In genomic region chr8:120507290-120507689, GRCm38 (mm10) we compare ENCODE assay signal across 27 mouse cellular contexts.
DNase-seq lines count a peak whose midpoint lies in the region; ATAC-seq and TF ChIP-seq lines count a peak whose summit lies in the region.
"Had no signal": no experiment of that assay in that cellular context is flagged by ENCODE, and none has a peak within 500 bp of the region (broad histone marks: within the 10 kb centered on the region; RNA-seq: fewer than 3 reads in every experiment).

No protein-coding gene starts in this region.

- H3K9me3 ChIP-seq in heart, embryonic 10.5 days: no peaks in the 10 kb centered on the region
- no peaks in the 10 kb centered on the region for H3K9me3 ChIP-seq in liver, embryonic 11.5 days (ENCODE audit: control insufficient read depth, low read length)
- no peaks in the 10 kb centered on the region for H3K9me3 ChIP-seq in midbrain, embryonic 12.5 days
- H3K9me3 ChIP-seq in midbrain, postnatal 0 days (ENCODE audit: low read length): no peaks in the 10 kb centered on the region
- H3K9me3 ChIP-seq: embryonic facial prominence, embryonic 12.5 days; heart, embryonic 15.5 days; hindbrain, embryonic 15.5 days; limb, embryonic 12.5 days; liver, embryonic 12.5 days had no signal

- 85% methylated on average over 9 of the region's 9 CpGs for WGBS in heart, embryonic 10.5 days
- 97% methylated on average over 9 of the region's 9 CpGs for WGBS in heart, adult 2 months
- WGBS in liver, embryonic 11.5 days: 88% methylated on average over 9 of the region's 9 CpGs
- WGBS in midbrain, embryonic 12.5 days: 91% methylated on average over 9 of the region's 9 CpGs
- 88% methylated on average over 9 of the region's 9 CpGs for WGBS in midbrain, postnatal 0 days

- 0 out of 2 replicates have a peak overlapping the region, but pooled peaks have one; percentile 18 for H3K27ac ChIP-seq in heart, embryonic 10.5 days
- H3K27ac ChIP-seq in heart, adult 2 months: no peak overlapping the region
- H3K27ac ChIP-seq in liver, embryonic 11.5 days (ENCODE audit: low read depth, low read length): 0 out of 2 replicates have a peak overlapping the region, but pooled peaks have one; percentile 6
- H3K27ac ChIP-seq in midbrain, embryonic 12.5 days (replicated peaks): 0 out of 2 replicates have a peak overlapping the region, but pooled peaks have one; percentile 32
- H3K27ac ChIP-seq in midbrain, postnatal 0 days (ENCODE audit: low read depth, low read length): no peak overlapping the region
- H3K27ac ChIP-seq: embryonic facial prominence, embryonic 12.5 days; heart, embryonic 15.5 days; hindbrain, embryonic 15.5 days; layer of hippocampus, adult 2 months; left cerebral cortex, adult 2 months; limb, embryonic 12.5 days; liver, embryonic 12.5 days; macrophage had no signal

- H3K36me3 ChIP-seq in heart, embryonic 10.5 days: no peaks in the 10 kb centered on the region; the same call in 1 of the 2 replicates
- no peaks in the 10 kb centered on the region for H3K36me3 ChIP-seq in heart, adult 2 months (ENCODE audit: control insufficient read depth, insufficient read depth, low read length)
- H3K36me3 ChIP-seq in liver, embryonic 11.5 days (ENCODE audit: control insufficient read depth, insufficient read depth, low read length): no peaks in the 10 kb centered on the region
- H3K36me3 ChIP-seq in midbrain, embryonic 12.5 days: no peaks in the 10 kb centered on the region
- no peaks in the 10 kb centered on the region for H3K36me3 ChIP-seq in midbrain, postnatal 0 days (ENCODE audit: insufficient read depth, low read length)
- H3K36me3 ChIP-seq: embryonic facial prominence, embryonic 12.5 days; heart, embryonic 15.5 days; hindbrain, embryonic 15.5 days; limb, embryonic 12.5 days had no signal

- no peak for TF ChIP-seq CTCF in heart, adult 2 months (IDR thresholded peaks at IDR 0.05)
- TF ChIP-seq CTCF in midbrain, postnatal 0 days (IDR thresholded peaks at IDR 0.05): no peak

- no peaks in the 10 kb centered on the region for H3K27me3 ChIP-seq in heart, embryonic 10.5 days (ENCODE audit: insufficient read depth, poor library complexity, severe bottlenecking)
- no peaks in the 10 kb centered on the region for H3K27me3 ChIP-seq in heart, adult 2 months (ENCODE audit: control insufficient read depth, insufficient read depth, low read length)
- no peaks in the 10 kb centered on the region for H3K27me3 ChIP-seq in liver, embryonic 11.5 days (replicated peaks; ENCODE audit: control insufficient read depth, insufficient read depth, low read length)
- peaks cover 50% of the 10 kb centered on the region for H3K27me3 ChIP-seq in midbrain, embryonic 12.5 days
- H3K27me3 ChIP-seq in midbrain, postnatal 0 days (ENCODE audit: insufficient read depth, low read length): no peaks in the 10 kb centered on the region
- H3K27me3 ChIP-seq: embryonic facial prominence, embryonic 12.5 days; heart, embryonic 15.5 days; hindbrain, embryonic 15.5 days; liver, embryonic 12.5 days had no signal

- DNase-seq in heart, embryonic 10.5 days (ENCODE audit: low spot score): no peak
- no peak for DNase-seq in heart, adult 2 months
- DNase-seq in liver, embryonic 11.5 days (ENCODE audit: low spot score): no peak
- DNase-seq in liver: no peak
- no peak for DNase-seq in midbrain, postnatal 0 days (ENCODE audit: low spot score)
- no peak for DNase-seq in gastrocnemius, adult 18-20 months (ENCODE audit: low spot score)
- DNase-seq: adrenal gland, postnatal 25 days; cerebellum, adult 11-12 months; embryo, embryonic 11 days; gastrocnemius, postnatal 14 days; heart, postnatal 36 days; kidney, adult 2 months; kidney, postnatal 36 days; lung, adult 2 months; lung, postnatal 10 days; right cerebral cortex, adult 18-20 months had no signal

- no peak overlapping the region for H3K9ac ChIP-seq in heart, adult 2 months (ENCODE audit: low read depth, low read length)
- H3K9ac ChIP-seq in liver, embryonic 11.5 days (ENCODE audit: low read depth, low read length): no peak overlapping the region
- peak overlapping the region; percentile 29; the same call in 1 of the 2 replicates for H3K9ac ChIP-seq in midbrain, embryonic 12.5 days (replicated peaks)
- H3K9ac ChIP-seq in midbrain, postnatal 0 days (replicated peaks; ENCODE audit: low read length, poor library complexity, severe bottlenecking): no peak overlapping the region
- H3K9ac ChIP-seq: embryonic facial prominence, embryonic 12.5 days; heart, embryonic 15.5 days; hindbrain, embryonic 15.5 days; limb, embryonic 12.5 days; liver, embryonic 12.5 days had no signal

- TF ChIP-seq POLR2A in heart, adult 2 months (IDR thresholded peaks at IDR 0.05; ENCODE audit: insufficient read depth, low read depth, low read length): no peak

- peaks cover 3% of the 10 kb centered on the region for H3K79me2 ChIP-seq in heart, adult 2 months (replicated peaks; ENCODE audit: control insufficient read depth, insufficient read depth, low read length)

- no peak overlapping the region for H3K4me3 ChIP-seq in heart, embryonic 10.5 days
- no peak overlapping the region for H3K4me3 ChIP-seq in heart, adult 2 months
- no peak overlapping the region for H3K4me3 ChIP-seq in liver, embryonic 11.5 days (ENCODE audit: low read depth, low read length)
- no peak overlapping the region for H3K4me3 ChIP-seq in midbrain, embryonic 12.5 days
- no peak overlapping the region for H3K4me3 ChIP-seq in midbrain, postnatal 0 days (ENCODE audit: low read depth, low read length)
- H3K4me3 ChIP-seq: embryonic facial prominence, embryonic 12.5 days; heart, embryonic 15.5 days; hindbrain, embryonic 15.5 days; layer of hippocampus, adult 2 months; left cerebral cortex, adult 2 months; limb, embryonic 12.5 days; liver, embryonic 12.5 days had no signal

- H3K4me2 ChIP-seq in liver, embryonic 11.5 days: no peak overlapping the region
- H3K4me2 ChIP-seq in midbrain, embryonic 12.5 days (replicated peaks): no peak overlapping the region
- H3K4me2 ChIP-seq in midbrain, postnatal 0 days (ENCODE audit: low read depth, low read length, poor library complexity, severe bottlenecking): no peak overlapping the region
- H3K4me2 ChIP-seq: embryonic facial prominence, embryonic 12.5 days; heart, embryonic 15.5 days; hindbrain, embryonic 15.5 days; limb, embryonic 12.5 days; liver, embryonic 12.5 days had no signal

- intact Hi-C loops in heart, adult 2 months (cut with DNase I): loop anchor here (5.0 kb wide), 1 partner anchor 100 kb away; no protein-coding TSS in a partner anchor

- TF ChIP-seq EP300 in heart, adult 2 months (IDR thresholded peaks at IDR 0.05; ENCODE audit: insufficient read depth, low read depth, low read length): no peak

- ATAC-seq in liver, embryonic 11.5 days (replicated peaks; ENCODE audit: low FRiP score): no peak
- ATAC-seq in midbrain, embryonic 12.5 days (ENCODE audit: low FRiP score, low read depth): no peak
- no peak for ATAC-seq in midbrain, postnatal 0 days (ENCODE audit: low FRiP score)
- ATAC-seq: CD4-positive, CD25-positive, alpha-beta regulatory T cell, adult 4 months; inflammation-experienced regulatory T-cells, adult 6 months; liver, embryonic 12.5 days had no signal

- peaks cover 99% of the 10 kb centered on the region for H3K4me1 ChIP-seq in heart, embryonic 10.5 days
- H3K4me1 ChIP-seq in heart, adult 2 months (ENCODE audit: control insufficient read depth, insufficient read depth, low read length): peaks cover 21% of the 10 kb centered on the region
- H3K4me1 ChIP-seq in liver, embryonic 11.5 days (replicated peaks; ENCODE audit: control insufficient read depth, insufficient read depth, low read length): peaks cover 91% of the 10 kb centered on the region
- peaks cover 99% of the 10 kb centered on the region for H3K4me1 ChIP-seq in midbrain, embryonic 12.5 days
- peaks cover 56% of the 10 kb centered on the region for H3K4me1 ChIP-seq in midbrain, postnatal 0 days (ENCODE audit: insufficient read depth, low read length)

Comparison
In these comparisons a context has a peak if more than half of its experiments do, and no peak if none do; other contexts are left out.
1. H3K27ac ChIP-seq: peak in heart, embryonic 10.5 days (single experiment), liver, embryonic 11.5 days (single experiment) and midbrain, embryonic 12.5 days (single experiment); none in heart, adult 2 months (single experiment) and midbrain, postnatal 0 days (single experiment).